Mouse (Mus musculus): ENCODE data around the gene Ccnc. TPM values are rescaled to one million over a fixed set of nuclear protein-coding genes. Genes with fewer than 3 reads are reported as not detected.
A peak's percentile ranks its signal among the peaks of the same experiment; 100 is the strongest.

The Ccnc gene
- polyA plus RNA-seq, 1 experiment from 2014 or later: 79.5 TPM

DNA sequence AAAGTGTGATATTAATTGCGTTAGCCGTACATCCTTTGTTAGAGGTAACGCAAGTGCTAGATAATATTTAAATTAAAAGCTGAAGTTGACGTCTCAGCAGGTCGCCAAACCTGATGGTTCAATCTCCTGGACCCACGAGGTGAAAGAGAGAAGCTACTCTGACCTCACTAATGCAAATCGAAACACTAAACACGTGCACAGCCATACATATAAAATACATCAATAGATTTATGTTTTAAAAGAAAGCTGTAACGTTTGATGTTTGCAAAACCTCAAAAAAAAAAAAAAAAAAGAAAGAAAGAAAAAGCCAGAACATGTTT, 49.4 kb downstream of the Ccnc start:
- no peak overlapping the region for H3K27ac ChIP-seq (ENCODE audit: low read depth, low read length)
- WGBS: 15% methylated on average over 9 of the region's 9 CpGs
- peak overlapping the region; percentile 82; the same call in 1 of the 2 replicates for H3K9ac ChIP-seq (ENCODE audit: low read length)
- peak overlapping the region; percentile 82 for H3K4me3 ChIP-seq (ENCODE audit: low read depth, low read length)
- ATAC-seq (ENCODE audit: insufficient read depth, low FRiP score, low TSS enrichment) (no peak), DNase-seq (ENCODE audit: low spot score) (no peak)
- no peaks in the 10 kb centered on the region for H3K9me3 ChIP-seq (ENCODE audit: control insufficient read depth, low read length)
- peak overlapping the region; percentile 61 for H3K4me2 ChIP-seq (ENCODE audit: low read depth)
- no peaks in the 10 kb centered on the region; the same call in 1 of the 2 replicates for H3K4me1 ChIP-seq (ENCODE audit: control insufficient read depth, insufficient read depth, low read length)
- no peaks in the 10 kb centered on the region for H3K36me3 ChIP-seq (ENCODE audit: control insufficient read depth, insufficient read depth, low read length)
- H3K27me3 ChIP-seq (ENCODE audit: control insufficient read depth, insufficient read depth, low read length): no peaks in the 10 kb centered on the region

- Histone ChIP-seq H3K4me1 (ENCODE audit: control insufficient read depth, insufficient read depth, low read length) (no peaks in the 10 kb centered on the region; the same call in 1 of the 2 replicates), H3K27ac (ENCODE audit: low read depth, low read length) (no peak overlapping the region), H3K4me3 (ENCODE audit: low read depth, low read length) (no peak overlapping the region), H3K9me3 (ENCODE audit: control insufficient read depth, low read length) (no peaks in the 10 kb centered on the region), H3K4me2 (ENCODE audit: low read depth) (no peak overlapping the region), H3K36me3 (ENCODE audit: control insufficient read depth, insufficient read depth, low read length) (0 out of 2 replicates have a peak, but pooled peaks cover 2% of the 10 kb centered on the region), H3K9ac (ENCODE audit: low read length) (no peak overlapping the region), H3K27me3 (ENCODE audit: control insufficient read depth, insufficient read depth, low read length) (no peaks in the 10 kb centered on the region)
- ATAC-seq (ENCODE audit: insufficient read depth, low FRiP score, low TSS enrichment): no peak
- WGBS: 96% methylated on average over 12 of the region's 12 CpGs
- no peak for DNase-seq (ENCODE audit: low spot score)
Measured at GRCm38 (mm10) chr4:21780816-21781726, 53.6 kb downstream of the Ccnc start.

GRCm38 (mm10) chr4:21786268-21786667, 58.8 kb downstream of the Ccnc start:
- DNase-seq (ENCODE audit: low spot score) (no peak), ATAC-seq (ENCODE audit: insufficient read depth, low FRiP score, low TSS enrichment) (no peak)
- Histone ChIP-seq H3K36me3 (ENCODE audit: control insufficient read depth, insufficient read depth, low read length) (0 out of 2 replicates have a peak, but pooled peaks cover 2% of the 10 kb centered on the region), H3K27ac (ENCODE audit: low read depth, low read length) (no peak overlapping the region), H3K4me2 (ENCODE audit: low read depth) (no peak overlapping the region), H3K9ac (ENCODE audit: low read length) (no peak overlapping the region), H3K4me1 (ENCODE audit: control insufficient read depth, insufficient read depth, low read length) (no peaks in the 10 kb centered on the region), H3K27me3 (ENCODE audit: control insufficient read depth, insufficient read depth, low read length) (no peaks in the 10 kb centered on the region), H3K4me3 (ENCODE audit: low read depth, low read length) (no peak overlapping the region), H3K9me3 (ENCODE audit: control insufficient read depth, low read length) (no peaks in the 10 kb centered on the region)
- WGBS: 96% methylated on average over 12 of the region's 12 CpGs

GRCm38 (mm10) chr4:21788903-21789302, 61.4 kb downstream of the Ccnc start:
- H3K4me3 ChIP-seq (ENCODE audit: low read depth, low read length): no peak overlapping the region
- no peak for ATAC-seq (ENCODE audit: insufficient read depth, low FRiP score, low TSS enrichment)
- DNase-seq (ENCODE audit: low spot score): no peak
- H3K9ac ChIP-seq (ENCODE audit: low read length): no peak overlapping the region
- no peaks in the 10 kb centered on the region for H3K4me1 ChIP-seq (ENCODE audit: control insufficient read depth, insufficient read depth, low read length)
- no peak overlapping the region for H3K27ac ChIP-seq (ENCODE audit: low read depth, low read length)
- no peak overlapping the region for H3K4me2 ChIP-seq (ENCODE audit: low read depth)
- no peaks in the 10 kb centered on the region for H3K9me3 ChIP-seq (ENCODE audit: control insufficient read depth, low read length)
- no peaks in the 10 kb centered on the region for H3K36me3 ChIP-seq (ENCODE audit: control insufficient read depth, insufficient read depth, low read length)
- WGBS: 89% methylated on average over 6 of the region's 6 CpGs
- H3K27me3 ChIP-seq (ENCODE audit: control insufficient read depth, insufficient read depth, low read length): no peaks in the 10 kb centered on the region

- 91% methylated on average over 4 of the region's 4 CpGs for WGBS
- H3K9ac ChIP-seq (ENCODE audit: low read length): no peak overlapping the region
- ATAC-seq (ENCODE audit: insufficient read depth, low FRiP score, low TSS enrichment) (no peak), DNase-seq (ENCODE audit: low spot score) (no peak)
- H3K27ac ChIP-seq (ENCODE audit: low read depth, low read length): no peak overlapping the region
- no peak overlapping the region for H3K4me2 ChIP-seq (ENCODE audit: low read depth)
- no peaks in the 10 kb centered on the region for H3K27me3 ChIP-seq (ENCODE audit: control insufficient read depth, insufficient read depth, low read length)
- no peaks in the 10 kb centered on the region for H3K4me1 ChIP-seq (ENCODE audit: control insufficient read depth, insufficient read depth, low read length)
- H3K9me3 ChIP-seq (ENCODE audit: control insufficient read depth, low read length): no peaks in the 10 kb centered on the region
- no peak overlapping the region for H3K4me3 ChIP-seq (ENCODE audit: low read depth, low read length)
- no peaks in the 10 kb centered on the region for H3K36me3 ChIP-seq (ENCODE audit: control insufficient read depth, insufficient read depth, low read length)
Measured at GRCm38 (mm10) chr4:21789836-21790235, 62.3 kb downstream of the Ccnc start.

DNA sequence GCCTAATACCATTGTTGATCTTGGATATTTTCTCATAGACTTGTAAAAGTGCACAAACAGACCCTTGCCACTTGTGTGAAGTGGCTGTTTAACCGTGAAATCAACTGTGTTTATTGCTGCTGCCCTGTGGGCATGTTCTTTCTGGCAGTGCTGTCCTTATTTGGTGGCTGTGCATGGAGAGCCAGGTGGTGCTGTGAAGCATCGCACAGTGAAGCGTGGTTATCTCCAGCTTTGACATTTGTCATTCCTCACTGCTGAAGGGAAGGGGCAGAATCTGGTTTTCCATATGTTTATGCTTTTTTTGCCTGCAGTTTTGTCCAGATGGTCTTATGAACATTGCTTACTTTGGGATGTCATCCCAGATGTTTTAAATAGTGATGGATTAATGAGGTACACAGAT, 66.1 kb downstream of the Ccnc start:
- ATAC-seq (ENCODE audit: insufficient read depth, low FRiP score, low TSS enrichment) (no peak), DNase-seq (ENCODE audit: low spot score) (no peak)
- 57% methylated on average over 3 of the region's 3 CpGs for WGBS
- Histone ChIP-seq H3K9ac (ENCODE audit: low read length) (no peak overlapping the region), H3K4me1 (ENCODE audit: control insufficient read depth, insufficient read depth, low read length) (no peaks in the 10 kb centered on the region), H3K36me3 (ENCODE audit: control insufficient read depth, insufficient read depth, low read length) (no peaks in the 10 kb centered on the region), H3K9me3 (ENCODE audit: control insufficient read depth, low read length) (no peaks in the 10 kb centered on the region), H3K4me2 (ENCODE audit: low read depth) (no peak overlapping the region), H3K4me3 (ENCODE audit: low read depth, low read length) (no peak overlapping the region), H3K27me3 (ENCODE audit: control insufficient read depth, insufficient read depth, low read length) (no peaks in the 10 kb centered on the region), H3K27ac (ENCODE audit: low read depth, low read length) (no peak overlapping the region)

- Histone ChIP-seq H3K9ac (ENCODE audit: low read length) (no peak overlapping the region), H3K27ac (ENCODE audit: low read depth, low read length) (no peak overlapping the region), H3K4me1 (ENCODE audit: control insufficient read depth, insufficient read depth, low read length) (no peaks in the 10 kb centered on the region), H3K27me3 (ENCODE audit: control insufficient read depth, insufficient read depth, low read length) (no peaks in the 10 kb centered on the region), H3K4me2 (ENCODE audit: low read depth) (no peak overlapping the region), H3K9me3 (ENCODE audit: control insufficient read depth, low read length) (no peaks in the 10 kb centered on the region), H3K36me3 (ENCODE audit: control insufficient read depth, insufficient read depth, low read length) (peaks cover 2% of the 10 kb centered on the region; the same call in 1 of the 2 replicates), H3K4me3 (ENCODE audit: low read depth, low read length) (no peak overlapping the region)
- no peak for ATAC-seq (ENCODE audit: insufficient read depth, low FRiP score, low TSS enrichment)
- WGBS: 100% methylated on average over 1 of the region's 1 CpGs
- DNase-seq (ENCODE audit: low spot score): no peak
Measured at GRCm38 (mm10) chr4:21801013-21801412, 73.5 kb downstream of the Ccnc start.

DNA sequence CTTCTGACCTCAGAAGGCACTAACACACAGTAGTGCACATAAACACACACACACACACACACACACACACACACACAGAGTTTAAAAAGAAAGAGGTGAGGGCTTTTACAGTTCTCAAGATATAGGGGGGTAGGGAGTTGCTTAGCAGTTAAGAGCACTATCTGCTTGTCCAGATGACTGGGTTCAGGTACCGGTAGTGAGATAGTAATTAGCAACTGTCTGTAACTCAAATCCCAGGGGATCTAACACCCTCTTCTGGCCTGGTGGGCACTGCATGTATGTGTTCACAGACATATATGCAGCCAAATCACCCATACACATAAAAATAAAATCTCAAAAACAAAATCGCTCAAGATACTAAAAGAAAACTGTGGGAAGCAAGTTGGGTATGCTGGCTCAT, 74.1 kb downstream of the Ccnc start:
- WGBS: 90% methylated on average over 2 of the region's 2 CpGs
- H3K9ac ChIP-seq (ENCODE audit: low read length): no peak overlapping the region
- ATAC-seq (ENCODE audit: insufficient read depth, low FRiP score, low TSS enrichment) (no peak), DNase-seq (ENCODE audit: low spot score) (no peak)
- peaks cover 2% of the 10 kb centered on the region; the same call in 1 of the 2 replicates for H3K36me3 ChIP-seq (ENCODE audit: control insufficient read depth, insufficient read depth, low read length)
- no peaks in the 10 kb centered on the region for H3K4me1 ChIP-seq (ENCODE audit: control insufficient read depth, insufficient read depth, low read length)
- H3K27me3 ChIP-seq (ENCODE audit: control insufficient read depth, insufficient read depth, low read length): no peaks in the 10 kb centered on the region
- H3K4me3 ChIP-seq (ENCODE audit: low read depth, low read length): no peak overlapping the region
- H3K4me2 ChIP-seq (ENCODE audit: low read depth): no peak overlapping the region
- H3K27ac ChIP-seq (ENCODE audit: low read depth, low read length): no peak overlapping the region
- H3K9me3 ChIP-seq (ENCODE audit: control insufficient read depth, low read length): no peaks in the 10 kb centered on the region

DNA sequence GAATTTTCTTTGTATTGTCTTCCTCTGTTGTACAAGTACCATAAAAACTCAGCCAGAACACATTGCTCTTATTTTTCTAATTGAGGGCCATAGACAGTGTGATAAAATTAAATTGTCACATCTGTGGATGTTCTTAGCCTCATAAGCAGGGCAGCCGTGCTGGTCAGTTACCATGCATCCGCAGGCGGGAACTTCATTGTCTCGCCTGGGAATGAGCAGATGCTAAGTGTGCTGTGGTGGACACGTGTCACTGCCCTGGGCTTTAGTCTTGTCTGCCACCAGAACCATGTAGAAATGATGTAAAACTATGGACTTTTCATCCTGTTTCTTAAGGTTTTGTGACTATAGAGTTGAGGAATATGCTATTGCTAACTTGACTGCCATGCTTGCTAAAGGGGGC, 79.7 kb downstream of the Ccnc start:
- H3K27me3 ChIP-seq (ENCODE audit: control insufficient read depth, insufficient read depth, low read length): no peaks in the 10 kb centered on the region
- WGBS: 61% methylated on average over 5 of the region's 5 CpGs
- H3K27ac ChIP-seq (ENCODE audit: low read depth, low read length): no peak overlapping the region
- H3K4me1 ChIP-seq (ENCODE audit: control insufficient read depth, insufficient read depth, low read length): peaks cover 2% of the 10 kb centered on the region; the same call in 1 of the 2 replicates
- no peak overlapping the region for H3K4me2 ChIP-seq (ENCODE audit: low read depth)
- H3K36me3 ChIP-seq (ENCODE audit: control insufficient read depth, insufficient read depth, low read length): peaks cover 2% of the 10 kb centered on the region
- H3K4me3 ChIP-seq (ENCODE audit: low read depth, low read length): no peak overlapping the region
- H3K9me3 ChIP-seq (ENCODE audit: control insufficient read depth, low read length): no peaks in the 10 kb centered on the region
- peak; percentile 82 for ATAC-seq (ENCODE audit: insufficient read depth, low FRiP score, low TSS enrichment)
- DNase-seq (ENCODE audit: low spot score): peak; percentile 51
- H3K9ac ChIP-seq (ENCODE audit: low read length): no peak overlapping the region

Data from neural tube, embryonic 11.5 days (tissue).